Mouse (Mus musculus) T-helper 17 cell (primary cell): ENCODE measurements at regions not wholly inside any gene's neighbourhood (a gene's known extent, or its start where the extent isn't known, plus 50 kb on each side); places are given as distances from the start of the nearest gene placed in this dataset.

Experiments used
- in situ Hi-C, 2 experiments: fragments of 300-600 bp; cut with MboI, MseI; formaldehyde crosslinking; loops; 1 replicate in 1 of 2; 2 replicates in 1 of 2; pipeline ENCODE4 v1.15.1; 2025; ENCODE audit warnings: high pct_unique_total_duplicates in 2 of 2

- in situ Hi-C loops = no loop called here
These were observed 406.6 kb upstream of the Cldn34d start for GRCm38 (mm10) chrX:77009336-77009735.

- in situ Hi-C loops = no loop called here
These were observed 411.2 kb upstream of the Cldn34d start for GRCm38 (mm10) chrX:77013890-77014289.

- in situ Hi-C loops = no loop called here
These were observed 448.0 kb upstream of the Cldn34d start for GRCm38 (mm10) chrX:77050401-77051381.

- in situ Hi-C loops = no loop called here
These were observed 449.3 kb upstream of the Cldn34d start for GRCm38 (mm10) chrX:77052036-77052435.

- in situ Hi-C loops = loop anchor here in 1 of 2 experiments (10.0 kb wide), 1 partner anchor 645 kb away; no protein-coding TSS in a partner anchor
These were observed 431.0 kb upstream of the Tbl1x start for GRCm38 (mm10) chrX:77079776-77080175.

- in situ Hi-C loops = loop anchor here in 1 of 2 experiments (10.0 kb wide), 1 partner anchor 642 kb away; no protein-coding TSS in a partner anchor
These were observed 428.1 kb upstream of the Tbl1x start for GRCm38 (mm10) chrX:77082716-77083115.

- in situ Hi-C loops = no loop called here
These were observed 389.1 kb upstream of the Tbl1x start for GRCm38 (mm10) chrX:77121761-77122160.
